Mouse (Mus musculus): ENCODE measurements around the gene Phtf2. TPM values are rescaled to one million over a fixed set of nuclear protein-coding genes. Genes with fewer than 3 reads are reported as not detected.
"Not testable (repeated sequence)": the region's sequence is repeated elsewhere in the genome, so short reads cannot be mapped to it uniquely, and the experiment has no call there.

The Phtf2 gene
- polyA plus RNA-seq, 1 experiment from 2014 or later = 19.8 TPM

DNA sequence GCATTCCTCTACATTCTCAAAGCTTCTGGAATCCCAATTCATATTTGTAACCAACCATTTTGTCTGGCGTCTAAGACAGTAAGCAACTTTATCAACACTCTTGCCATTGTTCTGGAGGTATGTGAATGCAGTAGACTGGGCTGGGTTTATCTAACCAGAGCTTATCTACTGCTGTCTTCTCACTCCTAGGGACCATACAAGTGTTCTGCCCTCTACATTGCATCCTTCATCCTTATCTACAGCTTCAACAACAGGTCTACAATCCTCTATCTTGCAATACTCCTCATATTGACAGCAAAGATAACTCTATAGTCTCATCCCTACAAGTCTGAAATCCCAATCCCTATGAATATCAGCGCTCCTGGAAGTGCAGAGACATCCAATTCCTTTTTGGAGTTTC is 66.8 kb downstream of the Phtf2 start:
- Histone ChIP-seq H3K27me3 (no peaks in the 10 kb centered on the region), H3K4me1 (no peaks in the 10 kb centered on the region), H3K27ac (no peak overlapping the region), H3K9ac (no peak overlapping the region), H3K4me2 (replicated peaks) (no peak overlapping the region), H3K4me3 (no peak overlapping the region), H3K36me3 (no peaks in the 10 kb centered on the region), H3K9me3 (no peaks in the 10 kb centered on the region)
- no peak for ATAC-seq (ENCODE audit: insufficient number of reproducible peaks, insufficient read depth, low FRiP score, low TSS enrichment)
- 95% methylated on average over 2 of the region's 2 CpGs for WGBS

DNA sequence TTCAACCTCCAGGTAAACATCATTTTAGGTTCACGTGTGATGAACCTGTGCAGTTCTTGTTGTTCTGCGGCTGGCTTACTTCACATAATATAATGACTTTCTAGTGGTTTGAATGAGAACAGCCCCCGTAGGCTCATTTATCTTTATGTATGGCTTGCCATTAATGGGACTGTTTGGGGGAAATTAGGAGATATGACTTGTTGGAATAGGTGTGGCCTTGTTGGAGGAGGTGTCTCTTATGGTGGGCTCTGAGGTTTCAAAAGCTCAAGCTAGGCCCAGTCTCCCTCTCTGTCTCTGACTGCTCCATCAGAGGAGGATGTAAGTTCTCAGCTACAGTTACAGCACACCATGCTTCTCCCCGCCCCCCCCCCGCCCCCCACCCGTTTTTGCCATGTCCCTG is 71.5 kb downstream of the Phtf2 start:
- Histone ChIP-seq H3K27ac (no peak overlapping the region), H3K4me3 (no peak overlapping the region), H3K36me3 (no peaks in the 10 kb centered on the region), H3K9me3 (no peaks in the 10 kb centered on the region), H3K9ac (no peak overlapping the region), H3K27me3 (no peaks in the 10 kb centered on the region), H3K4me1 (no peaks in the 10 kb centered on the region), H3K4me2 (replicated peaks) (no peak overlapping the region)
- 83% methylated on average over 6 of the region's 6 CpGs for WGBS
- ATAC-seq (ENCODE audit: insufficient number of reproducible peaks, insufficient read depth, low FRiP score, low TSS enrichment) = no peak

DNA sequence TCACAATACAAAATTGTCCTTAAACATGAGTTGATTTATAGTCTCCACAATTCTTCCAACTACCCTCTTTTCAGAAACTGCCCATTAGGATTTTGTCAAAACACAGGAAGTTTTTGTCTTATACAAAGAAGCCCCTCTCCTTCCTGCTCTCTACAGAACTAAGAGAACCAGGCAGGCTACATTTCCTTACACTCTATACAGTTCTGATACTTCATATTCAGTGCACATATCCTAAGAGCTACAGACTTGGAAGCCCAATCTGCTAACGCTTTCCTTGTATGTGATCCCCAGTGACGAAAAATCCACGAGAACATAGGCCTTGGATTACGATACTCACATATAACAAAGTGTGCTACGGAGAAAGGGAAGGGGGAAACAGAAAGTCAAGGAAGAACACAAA is 86.0 kb downstream of the Phtf2 start:
- no peak overlapping the region for H3K4me3 ChIP-seq
- peaks cover 19% of the 10 kb centered on the region for H3K36me3 ChIP-seq
- H3K4me2 ChIP-seq (replicated peaks) = no peak overlapping the region
- no peak overlapping the region for H3K9ac ChIP-seq
- H3K27me3 ChIP-seq = no peaks in the 10 kb centered on the region
- no peak for ATAC-seq (ENCODE audit: insufficient number of reproducible peaks, insufficient read depth, low FRiP score, low TSS enrichment)
- no peak overlapping the region for H3K27ac ChIP-seq
- no peaks in the 10 kb centered on the region for H3K4me1 ChIP-seq
- 91% methylated on average over 5 of the region's 5 CpGs for WGBS
- no peaks in the 10 kb centered on the region for H3K9me3 ChIP-seq

DNA sequence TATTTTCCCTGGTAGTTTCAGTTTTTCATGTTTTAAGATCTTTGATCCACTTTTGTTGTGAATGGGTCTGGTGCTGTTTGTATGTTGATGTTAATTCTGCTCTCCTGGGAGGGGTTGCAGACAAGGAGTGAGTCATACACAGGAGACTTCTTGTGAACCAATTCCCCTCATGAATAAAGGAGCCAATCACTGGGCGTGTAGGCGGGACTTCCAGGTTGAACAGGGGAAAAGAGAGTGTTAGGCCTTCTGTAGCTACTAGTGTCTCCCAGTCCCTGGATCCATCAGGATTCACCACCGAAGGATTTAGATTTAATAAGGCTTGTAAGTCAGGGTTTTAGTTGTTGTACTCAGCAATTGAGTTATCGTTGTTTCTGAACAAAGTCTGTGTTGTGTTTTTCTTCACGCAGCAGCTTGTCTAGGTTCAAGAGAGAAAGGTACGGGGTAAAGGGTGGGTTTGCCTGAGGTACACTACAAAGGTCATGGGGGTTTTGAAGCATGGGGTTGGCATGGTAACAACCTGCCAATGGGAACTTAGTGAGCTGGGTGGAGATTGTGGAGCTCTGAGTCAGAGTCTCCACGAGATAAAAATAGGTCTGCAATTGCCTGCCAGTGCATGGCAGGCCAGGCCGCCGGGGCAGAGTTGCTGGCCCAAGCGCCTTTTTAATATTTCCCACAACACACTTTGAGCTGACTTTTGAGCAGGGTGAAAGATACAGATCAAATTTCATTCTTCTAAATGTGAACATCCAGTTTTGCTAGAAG is 90.0 kb downstream of the Phtf2 start:
- 91% methylated on average over 10 of the region's 10 CpGs for WGBS
- no peaks in the 10 kb centered on the region for H3K9me3 ChIP-seq
- no peaks in the 10 kb centered on the region for H3K27me3 ChIP-seq
- H3K9ac ChIP-seq = no peak overlapping the region
- no peak overlapping the region for H3K27ac ChIP-seq
- H3K4me3 ChIP-seq = no peak overlapping the region
- no peak for ATAC-seq (ENCODE audit: insufficient number of reproducible peaks, insufficient read depth, low FRiP score, low TSS enrichment)
- H3K4me2 ChIP-seq (replicated peaks) = no peak overlapping the region
- peaks cover 17% of the 10 kb centered on the region for H3K36me3 ChIP-seq
- no peaks in the 10 kb centered on the region for H3K4me1 ChIP-seq

DNA sequence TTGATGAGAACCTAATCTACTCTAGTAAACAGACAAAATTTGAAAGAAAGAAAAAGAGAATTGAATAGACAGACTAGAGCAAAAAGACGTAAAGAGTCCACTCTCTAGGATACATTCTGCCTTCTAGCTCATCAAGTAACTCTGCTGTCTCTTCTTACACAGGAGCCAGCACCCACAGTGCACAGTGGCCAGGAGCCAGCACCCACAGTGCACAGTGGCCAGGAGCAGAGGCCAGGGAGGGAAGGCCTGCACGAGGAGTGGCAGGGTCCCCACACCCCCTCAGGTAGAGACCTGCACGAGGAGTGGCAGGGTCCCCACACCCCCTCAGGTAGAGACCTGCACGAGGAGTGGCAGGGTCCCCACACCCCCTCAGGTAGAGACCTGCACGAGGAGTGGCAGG is 95.5 kb downstream of the Phtf2 start:
- H3K9me3 ChIP-seq; H3K4me1 ChIP-seq; H3K4me3 ChIP-seq; H3K9ac ChIP-seq; H3K36me3 ChIP-seq; H3K4me2 ChIP-seq (replicated peaks); H3K27ac ChIP-seq; H3K27me3 ChIP-seq; ATAC-seq (ENCODE audit: insufficient number of reproducible peaks, insufficient read depth, low FRiP score, low TSS enrichment): not testable (repeated sequence)
- WGBS = 76% methylated on average over 4 of the region's 5 CpGs

DNA sequence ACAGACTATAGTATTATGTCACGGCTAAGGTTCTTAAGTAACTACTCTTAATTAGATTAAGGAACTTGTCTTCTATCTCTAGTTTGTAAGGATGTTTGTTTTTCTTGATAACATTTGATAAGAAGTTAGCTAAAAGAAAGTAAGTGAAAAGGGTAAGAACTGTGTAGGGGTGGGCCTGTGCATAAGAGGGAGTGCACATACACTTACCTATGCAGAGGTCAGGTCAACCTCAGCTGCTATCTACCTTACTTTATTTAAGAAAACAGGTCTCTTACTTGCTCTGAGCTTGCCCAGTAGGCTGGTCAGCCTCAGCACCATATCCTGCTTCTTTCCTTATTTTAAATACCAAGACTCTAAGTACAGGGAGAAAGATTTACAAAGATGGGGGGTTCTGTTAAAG is 100.8 kb downstream of the Phtf2 start:
- no peak overlapping the region for H3K27ac ChIP-seq
- no peaks in the 10 kb centered on the region for H3K9me3 ChIP-seq
- ATAC-seq (ENCODE audit: insufficient number of reproducible peaks, insufficient read depth, low FRiP score, low TSS enrichment) = no peak
- H3K4me2 ChIP-seq (replicated peaks) = no peak overlapping the region
- H3K36me3 ChIP-seq = 0 out of 2 replicates have a peak, but pooled peaks cover 5% of the 10 kb centered on the region
- no peaks in the 10 kb centered on the region for H3K4me1 ChIP-seq
- H3K9ac ChIP-seq = no peak overlapping the region
- WGBS = 92% methylated on average over 1 of the region's 1 CpGs
- H3K27me3 ChIP-seq = no peaks in the 10 kb centered on the region
- H3K4me3 ChIP-seq = no peak overlapping the region

DNA sequence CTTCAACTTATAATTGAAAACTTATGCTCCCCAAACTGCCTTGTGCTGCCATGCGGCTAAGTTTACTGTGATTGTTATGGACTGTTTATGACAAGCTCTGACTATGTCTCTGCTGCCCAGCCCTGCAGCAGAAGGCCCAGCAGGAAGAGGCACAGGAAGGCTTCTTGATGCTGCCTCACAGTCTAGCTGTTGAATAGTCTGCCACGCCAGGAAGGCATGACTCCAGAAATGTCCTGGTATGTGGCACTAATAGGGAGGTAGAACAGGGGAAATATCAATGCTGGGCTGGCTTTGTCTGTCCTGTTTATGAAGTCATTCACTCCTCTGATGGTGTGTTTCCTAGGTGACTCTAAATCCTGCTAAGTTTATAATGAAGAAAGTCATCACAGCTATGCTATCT is 102.7 kb downstream of the Phtf2 start:
- H3K4me3 ChIP-seq = no peak overlapping the region
- H3K27ac ChIP-seq = 0 out of 2 replicates have a peak overlapping the region, but pooled peaks have one; percentile 46
- H3K9ac ChIP-seq = no peak overlapping the region
- 0 out of 2 replicates have a peak, but pooled peaks have one; percentile 28 for ATAC-seq (ENCODE audit: insufficient number of reproducible peaks, insufficient read depth, low FRiP score, low TSS enrichment)
- 43% methylated on average over 2 of the region's 2 CpGs for WGBS
- no peaks in the 10 kb centered on the region for H3K27me3 ChIP-seq
- no peak overlapping the region for H3K4me2 ChIP-seq (replicated peaks)
- 0 out of 2 replicates have a peak, but pooled peaks cover 5% of the 10 kb centered on the region for H3K36me3 ChIP-seq
- no peaks in the 10 kb centered on the region for H3K4me1 ChIP-seq
- no peaks in the 10 kb centered on the region for H3K9me3 ChIP-seq

DNA sequence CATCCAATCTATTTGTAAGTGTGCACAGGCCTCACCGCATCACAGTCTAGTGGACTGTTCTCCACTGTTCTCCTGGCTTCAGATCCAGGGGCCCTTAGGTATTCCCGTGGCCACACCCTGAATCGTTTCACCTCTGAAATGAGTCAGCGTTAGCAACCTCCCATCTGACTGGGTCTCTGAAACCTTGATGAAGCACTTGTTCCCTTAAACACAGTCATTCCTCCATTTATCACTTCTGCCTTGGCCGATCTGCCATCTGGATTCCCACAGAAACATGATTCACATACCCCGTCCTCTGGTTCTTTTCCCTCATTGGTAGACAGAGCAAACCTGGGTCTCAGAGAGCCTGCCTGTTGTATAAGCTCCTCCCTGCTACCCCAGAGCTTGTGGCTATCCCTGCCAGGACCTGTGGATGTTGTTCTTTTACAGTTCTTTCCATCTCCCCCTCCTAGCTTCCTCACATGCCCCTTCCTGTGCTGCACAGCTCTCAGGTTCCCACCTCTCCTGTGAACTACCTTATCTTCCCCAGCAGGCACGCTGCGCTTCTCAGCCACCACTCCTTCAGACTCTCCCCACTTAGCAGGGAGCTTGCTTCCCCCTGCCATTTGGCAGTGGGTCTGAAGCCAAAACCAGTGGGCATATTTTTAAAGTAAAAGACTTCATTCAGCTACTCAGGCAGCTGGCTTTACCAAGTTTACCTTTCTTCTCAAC is 103.5 kb downstream of the Phtf2 start:
- Histone ChIP-seq H3K27ac (peak overlapping the region; percentile 37), H3K36me3 (0 out of 2 replicates have a peak, but pooled peaks cover 5% of the 10 kb centered on the region), H3K9ac (no peak overlapping the region), H3K9me3 (no peaks in the 10 kb centered on the region), H3K4me3 (no peak overlapping the region), H3K4me1 (no peaks in the 10 kb centered on the region), H3K4me2 (replicated peaks) (no peak overlapping the region), H3K27me3 (no peaks in the 10 kb centered on the region)
- ATAC-seq (ENCODE audit: insufficient number of reproducible peaks, insufficient read depth, low FRiP score, low TSS enrichment) = no peak; the same call in 1 of the 2 replicates
- 74% methylated on average over 8 of the region's 8 CpGs for WGBS

DNA sequence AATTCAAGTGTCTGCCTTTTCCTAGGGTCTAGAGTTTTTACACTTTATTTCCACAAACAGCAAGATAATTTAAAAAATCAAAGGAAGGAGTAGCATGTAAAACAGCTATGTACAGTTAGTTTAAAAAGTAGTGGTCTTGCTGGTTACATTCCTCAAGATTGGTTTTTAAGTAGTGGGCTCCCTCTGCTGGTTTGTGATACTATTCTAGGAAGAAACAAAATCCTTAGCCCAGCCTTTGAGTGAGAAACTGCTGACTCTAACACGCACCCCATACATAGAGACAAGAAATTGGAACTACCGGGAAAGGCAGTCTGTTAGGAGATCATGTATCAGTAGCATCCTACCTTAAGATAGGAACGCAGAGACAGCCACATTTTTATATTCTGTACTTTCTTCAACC is 108.6 kb downstream of the Phtf2 start:
- H3K4me1 ChIP-seq = no peaks in the 10 kb centered on the region
- 45% methylated on average over 3 of the region's 3 CpGs for WGBS
- H3K9me3 ChIP-seq = no peaks in the 10 kb centered on the region
- H3K9ac ChIP-seq = no peak overlapping the region
- no peaks in the 10 kb centered on the region for H3K27me3 ChIP-seq
- ATAC-seq (ENCODE audit: insufficient number of reproducible peaks, insufficient read depth, low FRiP score, low TSS enrichment) = no peak
- H3K4me2 ChIP-seq (replicated peaks) = no peak overlapping the region
- H3K36me3 ChIP-seq = peaks cover 5% of the 10 kb centered on the region; the same call in 1 of the 2 replicates
- H3K4me3 ChIP-seq = no peak overlapping the region
- no peak overlapping the region for H3K27ac ChIP-seq

DNA sequence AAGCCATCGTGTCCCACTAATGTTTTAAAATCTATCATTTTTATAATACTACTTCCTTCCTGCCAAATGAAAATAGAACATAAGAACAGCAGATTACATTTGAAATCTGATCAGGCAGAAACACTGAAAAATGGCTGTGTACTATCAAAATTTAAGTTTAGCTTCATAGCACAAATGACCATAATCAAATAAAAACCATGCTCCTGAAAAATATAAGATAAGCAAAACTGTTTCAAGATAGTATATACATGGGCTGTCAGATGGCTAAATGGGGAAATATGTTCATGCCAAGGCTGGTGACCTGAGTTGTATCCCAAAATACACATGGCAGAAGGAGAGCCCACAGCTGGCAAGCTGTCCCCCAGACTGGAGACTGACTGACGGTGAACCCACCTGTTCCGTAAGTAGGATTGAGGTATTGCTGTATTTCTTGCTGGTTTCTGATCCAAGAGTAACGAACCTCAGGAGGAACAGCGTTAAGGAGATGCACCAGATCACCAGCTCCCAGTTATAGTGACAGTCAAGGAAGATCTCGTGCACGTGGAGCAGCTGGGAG is 116.5 kb downstream of the Phtf2 start:
- Histone ChIP-seq H3K9me3 (no peaks in the 10 kb centered on the region), H3K36me3 (0 out of 2 replicates have a peak, but pooled peaks cover 5% of the 10 kb centered on the region), H3K4me3 (no peak overlapping the region), H3K27me3 (no peaks in the 10 kb centered on the region), H3K27ac (no peak overlapping the region), H3K4me2 (replicated peaks) (no peak overlapping the region), H3K4me1 (no peaks in the 10 kb centered on the region), H3K9ac (no peak overlapping the region)
- ATAC-seq (ENCODE audit: insufficient number of reproducible peaks, insufficient read depth, low FRiP score, low TSS enrichment) = no peak
- WGBS = 91% methylated on average over 7 of the region's 7 CpGs

DNA sequence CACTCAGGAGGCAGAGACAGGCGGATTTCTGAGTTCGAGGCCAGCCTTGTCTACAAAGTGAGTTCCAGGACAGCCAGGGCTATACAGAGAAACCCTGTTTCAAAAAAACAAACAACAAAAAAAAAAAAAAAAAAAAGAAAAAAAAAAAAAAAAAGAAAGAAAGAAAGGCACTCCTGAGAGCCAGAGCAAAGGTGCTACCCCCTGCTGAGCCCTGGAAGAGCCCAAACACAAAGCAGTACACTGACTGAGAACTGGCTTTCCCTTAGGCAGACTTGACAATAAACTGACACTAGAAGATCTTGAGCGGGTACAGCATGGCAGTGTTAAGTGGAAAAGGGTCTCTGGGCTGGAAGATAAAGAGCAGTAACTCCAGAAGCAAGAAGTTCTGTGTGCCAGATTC is 119.5 kb downstream of the Phtf2 start:
- not testable (repeated sequence) for H3K4me1 ChIP-seq; H3K36me3 ChIP-seq; H3K27me3 ChIP-seq; ATAC-seq (ENCODE audit: insufficient number of reproducible peaks, insufficient read depth, low FRiP score, low TSS enrichment); H3K4me3 ChIP-seq; H3K9ac ChIP-seq; H3K9me3 ChIP-seq; H3K27ac ChIP-seq; H3K4me2 ChIP-seq (replicated peaks)
- WGBS = 93% methylated on average over 3 of the region's 3 CpGs

All from embryonic facial prominence, embryonic 12.5 days (tissue).